Mouse (Mus musculus) right cerebral cortex, postnatal 14 days (tissue): ENCODE data around the gene Tubg1.

Experiments
- DNase-seq: peaks from one replicate; pipeline ENCODE4 v3.0.0; 2022

Gene Tubg1

DNA sequence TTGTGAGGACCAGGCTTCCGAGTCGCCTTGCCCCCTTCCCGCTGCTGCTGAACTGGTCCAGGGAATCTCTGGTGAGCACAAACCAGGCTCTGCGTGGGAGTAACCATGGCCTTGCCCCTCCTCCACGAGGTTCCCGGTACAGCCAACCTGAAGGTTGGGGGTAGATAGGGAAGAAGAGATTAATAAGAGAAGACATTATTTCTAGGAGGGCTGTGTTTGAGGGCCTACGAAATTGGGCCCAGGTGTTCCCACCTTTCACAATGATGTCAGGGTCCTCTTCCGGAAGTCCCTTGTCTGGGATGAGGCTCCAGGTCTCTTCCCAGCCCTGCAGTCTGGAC lies 48.2 kb downstream of the Tubg1 start:
- DNase-seq, result no peak

DNA sequence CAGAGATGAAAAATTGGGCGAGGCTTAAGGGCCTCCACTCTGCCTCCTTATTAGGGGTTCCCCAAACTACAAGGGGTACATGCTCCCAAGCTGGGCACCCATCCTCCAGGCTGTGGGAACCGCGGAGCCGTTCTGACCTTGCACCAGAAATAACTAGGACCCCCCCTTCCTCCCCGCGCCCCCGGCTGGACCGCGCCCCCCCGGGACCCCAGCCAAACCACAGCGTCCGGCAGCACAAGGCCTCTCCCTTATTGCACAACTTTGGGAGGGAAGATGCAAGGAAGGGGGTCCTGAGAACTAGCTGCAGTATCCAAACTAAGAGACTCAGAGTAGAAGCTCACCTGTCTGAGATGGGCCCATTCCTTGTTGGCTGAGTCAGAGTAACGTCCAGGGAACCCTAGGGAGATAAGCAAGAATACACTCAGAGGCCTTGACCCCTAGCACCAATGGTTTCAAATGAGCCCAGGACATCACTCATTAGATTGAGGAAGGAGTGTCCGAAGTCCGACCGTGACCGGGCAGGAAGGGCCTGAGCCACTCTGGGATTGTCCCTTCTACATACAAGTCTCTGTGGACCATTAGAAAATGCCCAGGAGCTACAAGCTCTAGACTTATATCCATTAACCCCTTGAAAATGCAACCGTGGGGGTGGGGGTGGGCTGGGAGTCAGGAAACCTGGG lies 48.7 kb downstream of the Tubg1 start:
- DNase-seq, result no peak

DNA sequence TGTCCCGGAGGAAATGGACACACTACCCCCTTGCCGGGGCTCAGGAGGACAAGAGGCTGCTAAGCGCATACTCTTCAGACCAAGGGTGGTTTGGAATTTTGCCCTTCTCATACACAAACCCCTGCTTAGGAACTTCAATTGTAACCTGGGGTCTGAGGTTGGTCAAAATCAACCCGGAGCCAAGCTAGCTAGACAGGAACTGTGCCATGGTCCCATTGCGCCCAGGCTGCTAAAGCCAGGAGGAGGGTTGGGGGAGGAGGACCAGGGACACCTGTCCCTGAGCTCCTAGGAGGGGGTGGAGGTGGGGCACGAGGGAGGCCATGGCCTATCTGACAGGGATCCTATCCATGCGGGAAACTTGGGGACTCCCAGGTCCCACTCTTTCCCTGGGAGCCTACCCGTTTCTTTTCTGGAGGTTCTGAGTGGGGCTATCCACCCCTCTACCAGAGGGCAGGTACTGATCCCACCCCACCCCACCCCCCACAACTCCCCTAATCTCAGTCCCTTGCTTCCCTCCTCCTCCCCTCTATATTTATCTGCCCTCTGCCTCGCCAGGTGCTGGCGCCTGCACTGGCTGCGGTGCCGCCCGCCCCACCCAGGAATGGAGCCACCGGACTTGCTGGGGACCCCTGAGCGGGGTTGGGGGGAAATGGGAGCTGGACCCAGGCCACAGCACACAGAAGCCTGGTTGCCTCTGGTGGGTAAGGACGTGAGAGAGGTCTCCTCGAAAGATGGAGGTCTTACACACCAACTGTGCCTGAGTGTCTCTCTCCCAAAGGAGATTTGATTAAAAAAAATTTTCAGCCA lies 49.8 kb downstream of the Tubg1 start:
- no peak for DNase-seq

DNA sequence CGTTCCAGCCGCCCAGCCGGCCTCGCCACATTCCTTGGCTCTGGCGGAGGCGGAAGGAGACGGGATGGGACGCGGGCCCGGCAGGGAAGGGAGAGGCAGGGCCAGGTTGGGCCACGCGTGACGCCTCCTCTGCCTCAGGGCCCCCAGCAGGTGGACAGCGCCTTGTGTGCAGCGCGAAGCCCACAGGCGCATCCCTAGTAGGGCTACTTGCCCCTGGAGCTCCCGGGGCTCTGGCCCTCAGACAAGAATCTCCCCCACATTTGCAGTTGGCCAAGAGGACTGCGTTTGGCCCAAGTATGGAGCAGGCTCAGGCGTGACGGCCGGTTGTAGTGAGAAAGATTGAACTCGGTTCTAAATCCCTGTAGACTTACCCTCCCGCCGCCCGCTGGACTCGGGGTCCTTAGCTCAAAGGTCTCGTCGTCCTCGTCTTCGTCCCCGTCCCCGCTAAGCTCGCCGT lies 50.6 kb downstream of the Tubg1 start, which contains the start of gene Cntnap1:
Cntnap1 (plus strand) TSS at position 170 of the 457 bp plus-strand sequence.
- no peak for DNase-seq

DNA sequence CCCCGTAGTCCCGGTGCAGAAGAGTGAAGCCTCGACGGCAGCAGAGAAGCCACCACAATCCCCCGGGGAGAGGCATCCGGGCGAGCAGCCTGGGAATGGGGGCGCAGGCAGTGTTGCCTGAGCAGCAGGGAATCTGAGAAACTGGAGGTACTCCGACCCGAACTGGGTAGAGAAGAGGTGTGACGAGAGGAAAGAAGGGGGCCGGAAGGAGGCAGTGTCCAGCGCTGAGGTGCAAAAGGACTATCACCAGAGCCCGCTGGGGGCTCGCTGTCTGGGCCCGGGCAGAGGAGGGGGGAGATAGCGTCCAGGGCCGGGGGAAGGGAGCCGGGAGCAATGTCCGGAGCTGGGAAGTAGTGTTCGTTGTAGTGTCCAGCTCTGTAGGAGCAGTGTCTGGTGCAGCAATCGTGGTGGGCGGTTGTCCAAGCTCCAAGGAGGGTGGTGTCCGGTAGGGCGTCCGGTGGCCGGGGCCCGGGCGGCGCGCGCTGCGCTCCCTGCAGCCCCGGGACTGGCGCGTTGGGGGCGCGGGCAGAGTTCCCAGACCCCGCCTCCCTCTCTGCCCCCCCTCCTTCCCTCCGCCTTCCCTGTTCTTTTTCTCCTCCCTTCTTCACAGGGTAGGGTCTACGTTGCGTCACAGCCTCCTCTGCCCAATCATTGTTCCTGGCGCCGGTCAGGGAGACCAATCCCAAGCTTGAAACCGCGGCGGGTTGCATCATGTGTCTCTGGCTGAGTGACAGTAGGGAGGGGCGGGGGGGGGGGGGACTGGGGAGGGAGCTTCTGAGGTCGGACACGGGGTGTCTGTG lies 51.3 kb downstream of the Tubg1 start, which contains the start of gene Plekhh3:
Plekhh3 (minus strand) TSS at position 541 of the 800 bp plus-strand sequence.
- peak; percentile 95 for DNase-seq

DNA sequence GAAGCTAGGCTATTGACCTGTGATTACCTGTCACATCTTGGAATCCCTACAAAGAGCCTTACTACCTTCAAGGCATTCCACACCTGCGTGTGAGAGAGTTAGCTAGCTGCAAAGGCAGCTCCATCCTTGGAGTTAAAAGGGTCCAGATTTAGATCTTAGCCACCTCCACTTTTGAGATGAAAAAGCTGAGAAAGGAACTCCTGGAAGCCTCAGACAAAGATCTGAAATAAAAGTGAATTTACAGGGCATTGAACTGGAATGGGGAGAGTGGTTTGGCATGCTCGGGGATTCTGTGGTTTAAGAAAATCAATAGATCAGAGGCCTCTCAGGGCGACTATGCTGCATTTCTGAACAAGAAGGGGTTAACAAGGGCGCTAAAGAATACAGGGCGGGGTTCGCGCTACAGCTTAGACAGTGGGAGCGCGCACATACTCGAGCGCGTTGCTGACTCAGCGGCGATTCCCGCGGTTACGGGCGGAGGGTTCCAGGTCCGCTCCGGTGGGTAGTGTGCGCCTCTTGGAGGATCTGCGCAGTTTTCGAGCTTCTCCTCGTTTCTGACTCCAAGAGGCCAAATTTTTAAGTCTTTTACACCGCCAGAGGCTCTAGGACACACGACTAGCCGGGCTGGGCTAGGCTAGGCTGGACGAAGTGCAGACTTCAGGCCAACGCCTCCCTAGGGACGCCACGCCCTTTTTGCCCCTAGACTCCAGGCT lies 52.1 kb downstream of the Tubg1 start:
- DNase-seq, result peak; percentile 70

DNA sequence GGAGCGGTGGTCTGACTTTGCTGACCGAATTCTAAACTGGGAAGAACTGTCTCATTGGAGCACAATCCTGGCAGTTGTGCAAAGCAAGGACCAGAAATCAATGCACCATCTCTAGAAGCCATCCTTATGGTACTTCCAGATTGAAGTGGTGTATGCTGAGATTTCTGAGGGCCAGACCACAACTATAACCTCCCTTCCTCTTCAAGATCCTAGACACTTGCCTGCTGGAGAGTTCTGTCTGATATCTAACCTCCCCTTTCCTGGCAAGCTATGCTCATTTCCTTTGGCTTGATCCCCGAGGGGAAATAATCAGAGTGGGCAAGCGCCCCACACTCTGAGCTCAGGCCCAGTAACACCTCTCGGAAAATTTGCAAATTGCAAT lies 52.7 kb downstream of the Tubg1 start:
- no peak for DNase-seq

DNA sequence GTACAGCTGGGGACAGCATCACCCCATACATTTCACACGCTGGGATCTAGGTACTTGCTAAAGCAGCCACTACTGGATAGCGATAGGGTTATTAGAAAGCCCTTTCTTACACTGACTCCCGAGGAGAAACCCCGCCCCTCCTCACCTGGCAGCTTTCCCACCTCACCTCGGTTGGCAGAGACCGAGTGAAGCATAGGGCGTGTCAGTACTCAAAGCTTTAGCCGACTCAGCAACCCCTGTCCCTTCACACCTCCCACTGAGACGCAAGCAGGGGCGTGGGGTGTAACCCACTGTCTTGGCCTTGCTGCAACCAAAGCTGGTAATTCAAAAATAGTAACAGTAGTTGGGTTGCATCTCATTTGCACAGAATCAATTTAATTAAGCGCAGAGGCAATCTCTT lies 53.4 kb downstream of the Tubg1 start:
- no peak for DNase-seq

DNA sequence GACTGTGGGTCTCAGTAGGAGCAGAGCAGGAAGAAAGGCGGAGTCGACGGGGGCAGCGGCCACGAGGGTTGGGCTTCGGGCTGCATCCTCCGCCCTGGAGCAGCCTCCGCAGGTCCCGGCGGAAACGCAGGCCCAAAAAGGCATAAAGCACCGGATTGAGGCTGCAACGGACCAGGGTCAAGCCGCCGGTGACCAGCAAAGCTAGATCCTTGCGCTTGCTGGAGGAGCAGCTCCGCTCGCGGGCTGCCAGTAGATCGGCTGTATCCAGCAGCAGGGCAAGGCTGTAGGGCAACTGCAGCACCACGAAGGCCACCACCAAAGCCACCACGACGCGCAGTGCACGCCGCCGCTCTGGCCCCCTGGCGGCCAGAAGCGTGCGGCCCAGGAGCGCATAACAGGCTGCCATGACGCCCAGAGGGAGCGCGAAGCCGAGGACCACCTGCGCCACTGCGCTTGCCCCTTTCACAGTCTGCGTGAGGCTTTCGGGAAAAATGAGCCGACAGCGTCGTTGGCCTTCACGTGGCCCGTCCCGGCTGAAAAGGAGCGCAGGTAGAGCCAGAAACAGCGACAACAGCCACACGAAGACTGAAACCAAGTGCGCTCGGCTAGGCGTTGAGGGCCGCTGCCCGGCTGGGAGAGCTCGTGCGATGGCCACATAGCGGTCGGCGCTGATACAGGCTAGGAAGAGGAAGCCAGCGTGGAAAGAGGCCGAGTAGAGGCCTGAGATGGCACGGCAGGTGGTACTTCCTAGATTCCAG lies 54.1 kb downstream of the Tubg1 start:
- DNase-seq, result peak; percentile 68

DNA sequence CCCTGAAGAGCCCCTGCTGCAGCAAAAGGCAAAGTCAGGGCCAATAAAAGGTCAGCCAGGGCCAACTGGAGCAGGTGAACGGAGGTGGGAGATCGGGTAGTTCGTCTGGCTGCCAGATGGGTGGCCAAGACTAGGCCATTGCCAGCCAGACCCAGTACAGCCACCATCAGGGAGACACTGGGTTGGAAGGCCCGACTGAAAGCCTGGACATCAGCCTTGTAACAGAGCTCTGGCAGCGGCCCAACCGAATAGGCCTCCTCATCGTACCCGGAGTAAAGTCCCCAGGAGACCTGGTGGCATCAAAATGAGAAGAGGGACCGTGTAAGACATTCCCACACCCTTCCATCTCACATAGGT lies 54.6 kb downstream of the Tubg1 start:
- DNase-seq, result no peak

DNA sequence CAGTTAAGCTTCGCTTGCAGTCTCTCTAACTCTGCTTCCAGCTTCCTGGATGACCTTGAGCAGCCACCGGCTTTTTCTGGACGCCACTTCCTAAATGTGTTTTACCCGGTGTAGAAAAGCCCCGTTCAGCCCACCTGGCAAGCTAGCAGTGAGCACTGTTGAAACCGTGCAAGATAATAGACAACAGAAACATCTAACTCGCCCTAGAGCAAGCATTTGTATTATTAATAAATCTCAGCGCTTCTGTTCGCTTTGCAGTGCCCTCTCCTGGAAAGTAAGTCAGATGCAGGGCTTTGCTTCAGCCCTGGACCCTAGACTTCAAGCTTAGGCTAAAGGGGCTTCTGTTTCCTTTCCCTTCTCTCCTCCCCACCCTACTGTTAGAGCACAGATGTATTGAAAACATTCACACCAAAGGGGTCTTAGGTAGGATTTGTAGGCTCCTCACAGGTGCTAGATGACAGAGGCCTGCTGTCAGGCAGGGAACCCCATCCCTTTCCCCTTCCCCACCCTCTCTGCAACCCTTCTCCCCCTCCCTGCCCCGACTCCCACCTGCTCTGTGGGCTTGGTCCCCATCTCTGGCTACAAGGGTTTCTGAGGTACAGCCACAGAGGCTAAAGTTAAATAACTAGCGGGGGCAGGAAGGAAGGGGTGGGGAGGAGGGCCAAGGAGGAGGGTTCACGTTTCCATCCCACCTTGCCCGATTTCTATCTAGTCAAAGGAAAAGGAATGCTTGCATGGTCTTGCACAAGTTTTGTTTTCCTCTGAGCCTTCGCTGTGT lies 55.3 kb downstream of the Tubg1 start, which contains the start of gene Ccr10:
Ccr10 (minus strand) TSS at position 593 of the 778 bp plus-strand sequence.
- no peak for DNase-seq

DNA sequence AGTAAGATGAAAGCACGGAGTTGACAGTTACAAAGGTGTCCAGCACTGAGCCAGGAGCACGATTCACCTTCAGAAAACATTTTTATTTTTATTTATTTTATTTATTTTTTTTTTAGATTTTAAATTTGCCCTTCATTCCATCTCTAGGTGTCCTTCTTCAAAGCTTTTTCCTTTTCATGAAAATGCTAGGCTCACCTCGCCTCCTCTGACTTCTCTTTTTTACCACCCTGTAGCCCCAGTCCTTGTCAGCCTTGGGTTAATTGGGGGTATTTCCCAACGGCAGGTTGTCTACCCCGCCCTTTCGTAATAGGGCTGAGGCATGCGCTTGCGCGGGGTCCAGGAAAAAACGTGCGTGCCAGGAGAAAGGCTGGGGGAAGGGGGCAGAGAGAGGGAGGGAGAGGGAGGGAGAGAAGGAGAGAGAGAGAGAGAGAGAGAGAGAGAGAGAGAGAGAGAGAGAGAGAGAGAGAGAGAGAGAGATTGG lies 55.9 kb downstream of the Tubg1 start:
- peak; percentile 62 for DNase-seq
